Mouse (Mus musculus): ENCODE measurements around the gene Rhod.

- TF ChIP-seq CTCF (IDR thresholded peaks at IDR 0.05; ENCODE audit: extremely low read depth, insufficient read depth, insufficient read length, insufficient replicate concordance) (no peak), POLR2A (IDR thresholded peaks at IDR 0.05; ENCODE audit: low read depth, low read length) (no peak)
Measured at GRCm38 (mm10) chr19:4414631-4415030, 24.6 kb downstream of the Rhod start.

Data from spleen, adult 2 months (tissue).